Mouse (Mus musculus) testis, adult 2 months (tissue): ENCODE results near the gene Gna14.

Source experiments
- CTCF ChIP-seq: fragments of 200-500 bp; IDR thresholded peaks from 2 replicates; pipeline ENCODE4 v1.5.1; 2012; ENCODE audit warnings: low read depth, mild to moderate bottlenecking, inconsistent platforms, low read length, moderate library complexity; ENCODE audit not compliant: control insufficient read depth, insufficient read depth, insufficient replicate concordance
- POLR2A ChIP-seq: fragments of 200-500 bp; IDR thresholded peaks from 2 replicates; pipeline ENCODE4 v1.6.1; 2012; ENCODE audit warnings: low read depth, mild to moderate bottlenecking, inconsistent platforms, low read length, moderate library complexity; ENCODE audit not compliant: control insufficient read depth

DNA sequence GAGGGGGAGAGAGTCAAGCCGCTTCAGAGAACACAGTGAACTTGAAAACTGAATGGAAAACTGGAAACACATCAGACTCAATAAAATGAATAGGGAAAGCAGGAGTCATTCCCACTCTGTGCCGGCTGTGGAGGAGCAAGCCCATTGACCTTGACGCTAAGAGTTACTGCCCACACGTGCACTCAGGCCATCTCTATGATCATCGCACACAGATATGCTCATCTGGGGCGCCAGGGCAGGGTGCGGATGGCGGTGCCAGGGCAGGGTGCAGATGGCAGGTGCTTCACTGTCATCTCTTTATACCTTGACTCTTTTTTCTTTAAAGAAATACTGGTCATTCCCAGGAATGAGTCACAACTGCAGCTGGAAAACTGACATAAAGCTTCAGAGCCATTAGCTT, 4.2 kb upstream of the Gna14 start:
- TF ChIP-seq CTCF (no peak), POLR2A (no peak)
